Mouse (Mus musculus) layer of hippocampus, adult 9-10 months (tissue): ENCODE results near the gene Epyc.
"Not testable (repeated sequence)": the region's sequence is repeated elsewhere in the genome, so short reads cannot be mapped to it uniquely, and the experiment has no call there.

Source experiments
- DNase-seq: peaks from one replicate; pipeline ENCODE4 v3.0.0; 2022; ENCODE audit warnings: low spot score

The Epyc gene

DNA sequence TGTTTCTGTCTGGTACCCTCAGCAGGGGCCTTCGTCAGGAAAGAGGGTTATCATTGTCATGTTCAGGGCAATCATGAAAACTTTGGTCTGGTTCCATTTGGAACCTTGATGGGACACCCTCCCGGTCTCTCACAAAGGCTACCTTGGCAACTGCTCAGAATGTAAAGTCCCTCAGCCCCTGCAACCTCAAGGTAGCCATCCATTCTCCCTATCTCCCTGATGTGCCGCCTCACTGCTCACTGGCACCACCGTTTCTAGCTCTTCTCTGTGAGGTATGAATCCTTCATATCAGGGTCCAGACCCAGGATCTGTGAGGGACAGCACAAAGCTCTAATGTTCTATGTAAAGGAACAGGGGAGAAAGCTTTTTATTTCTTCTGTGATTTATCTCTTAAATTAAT, 70.7 kb downstream of the Epyc start:
- no peak for DNase-seq

DNA sequence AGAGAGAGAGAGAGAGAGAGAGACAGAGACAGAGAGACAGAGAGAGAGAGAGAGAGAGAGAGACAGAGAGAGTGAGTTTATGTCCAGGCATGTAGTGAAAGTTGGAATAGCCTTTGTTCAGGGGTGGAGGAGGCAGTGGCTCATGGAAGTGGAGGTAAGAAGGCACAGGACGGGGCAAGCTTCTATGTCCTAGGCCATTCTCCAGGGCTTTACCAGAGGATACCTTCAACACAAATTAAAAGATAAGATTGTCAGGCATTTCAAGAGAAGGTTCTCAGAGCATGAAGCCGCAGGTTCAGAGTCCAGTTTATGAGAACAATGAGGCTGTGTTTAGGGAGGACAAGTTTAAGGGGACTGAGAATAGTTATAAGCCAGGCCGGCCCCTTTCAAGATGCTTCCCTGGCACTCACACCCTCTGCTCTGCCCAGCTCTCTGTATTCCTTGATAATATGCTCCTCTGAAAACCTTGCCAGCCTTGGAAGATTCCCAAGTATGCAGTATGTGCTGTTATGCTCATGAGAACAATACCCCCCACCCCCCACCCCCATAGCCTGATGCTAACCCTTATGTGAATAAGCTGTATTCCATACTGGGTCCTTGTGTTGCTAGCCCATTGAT, 71.5 kb downstream of the Epyc start:
- DNase-seq = no peak

- DNase-seq = no peak
Measured at GRCm38 (mm10) chr10:97717233-97717632, 73.4 kb downstream of the Epyc start.

DNA sequence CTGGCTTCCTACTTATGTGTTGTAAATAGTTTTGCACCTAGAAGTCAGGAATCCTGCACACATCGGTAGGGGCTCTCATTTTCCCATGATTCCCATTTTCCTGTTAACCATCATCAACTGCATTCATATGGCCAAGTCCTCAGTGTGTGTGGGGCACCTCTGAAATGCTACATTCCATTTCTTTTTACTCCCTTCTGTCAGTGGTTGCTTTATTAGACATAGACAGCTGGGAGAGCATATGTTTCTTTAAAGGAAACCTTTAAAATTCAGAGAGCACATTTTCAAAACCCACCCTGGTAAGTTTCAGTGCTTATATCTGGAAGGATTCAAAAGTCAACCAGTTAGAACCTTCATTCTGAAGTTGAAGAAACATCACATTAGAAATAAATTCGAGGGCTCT, 74.2 kb downstream of the Epyc start:
- no peak for DNase-seq

- no peak for DNase-seq
Measured at GRCm38 (mm10) chr10:97720625-97721024, 76.8 kb downstream of the Epyc start.

- DNase-seq = no peak
Measured at GRCm38 (mm10) chr10:97722709-97723108, 78.8 kb downstream of the Epyc start.

- no peak for DNase-seq
Measured at GRCm38 (mm10) chr10:97725929-97726328, 82.1 kb downstream of the Epyc start.

- not testable (repeated sequence) for DNase-seq
Measured at GRCm38 (mm10) chr10:97726655-97727054, 82.8 kb downstream of the Epyc start, which contains the start of gene C030005K15Rik. Gene C030005K15Rik, minus strand, starts transcription at chr10:97726755.
